Mouse (Mus musculus): ENCODE results near the gene Nr1d1.

GRCm38 (mm10) chr11:98788139-98788538 lies 13.0 kb upstream of the Nr1d1 start:
- TF ChIP-seq CTCF (IDR thresholded peaks at IDR 0.05; ENCODE audit: extremely low read depth, insufficient read depth, low read length): no peak
- no peak for TF ChIP-seq POLR2A (IDR thresholded peaks at IDR 0.05; ENCODE audit: extremely low read depth, insufficient read depth, low read length)
